Mouse (Mus musculus) kidney, adult 2 months (tissue): ENCODE measurements around the gene Ascc1.

Experiments used
- CTCF ChIP-seq: fragments of 200-500 bp; conservative IDR thresholded peaks from 2 replicates; pipeline ENCODE4 v1.5.1; 2011; ENCODE audit warnings: low read depth, mild to moderate bottlenecking, control low read depth, low read length, moderate library complexity, mixed read lengths; ENCODE audit not compliant: insufficient read depth, insufficient read length
- POLR2A ChIP-seq: fragments of 200-500 bp; IDR thresholded peaks from one replicate; pipeline ENCODE4 v1.6.1; 2011; ENCODE audit warnings: low read depth, low read length, control low read depth

DNA sequence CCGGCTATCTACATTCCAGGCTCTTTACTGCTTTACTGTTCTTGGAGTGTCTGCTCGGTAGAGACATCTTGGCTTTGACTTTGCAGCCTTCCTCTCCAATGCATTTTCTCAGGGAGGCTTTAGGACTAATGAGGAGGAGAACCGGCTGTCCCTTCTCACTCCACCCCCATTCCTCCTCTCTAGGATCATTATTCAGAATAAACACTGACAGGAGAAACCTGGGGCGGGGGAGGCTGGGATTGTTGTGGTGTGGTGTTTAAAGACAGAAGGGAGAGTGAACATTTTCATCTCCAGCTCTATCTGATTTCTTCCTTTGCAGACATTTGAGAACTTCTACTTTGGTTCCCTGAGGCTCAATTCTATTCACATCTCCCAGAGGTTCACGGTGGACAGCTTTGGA, 95.2 kb downstream of the Ascc1 start:
- TF ChIP-seq CTCF, result no peak
- no peak for TF ChIP-seq POLR2A
